In the genomic region with DNA sequence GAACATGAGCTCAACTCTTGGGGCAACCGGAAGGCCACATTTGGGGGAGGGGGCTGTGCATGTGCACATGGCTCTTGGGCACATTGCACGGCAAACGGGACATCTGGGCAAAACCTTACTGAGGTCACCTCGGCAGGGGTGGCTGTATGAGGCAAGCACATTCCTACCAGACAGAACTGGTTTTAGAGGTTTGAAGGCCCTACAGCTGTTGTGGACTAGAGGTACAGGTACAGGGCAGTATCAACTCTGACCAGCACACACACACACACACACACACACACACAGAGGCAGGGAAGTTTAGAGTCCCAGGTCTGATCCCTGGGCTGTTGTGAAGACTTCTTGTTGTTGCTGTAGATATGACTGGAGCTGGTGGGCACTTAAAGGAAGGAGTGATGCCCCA, we compare ENCODE assay signal across 30 mouse cellular contexts.
DNase-seq lines count a peak whose midpoint lies in the region; ATAC-seq and TF ChIP-seq lines count a peak whose summit lies in the region.
"Had no signal": no experiment of that assay in that cellular context is flagged by ENCODE, and none has a peak within 500 bp of the region (broad histone marks: within the 10 kb centered on the region; RNA-seq: fewer than 3 reads in every experiment).

No protein-coding gene starts in this region.

- H3K36me3 ChIP-seq in heart, embryonic 13.5 days = peaks cover 71% of the 10 kb centered on the region
- H3K36me3 ChIP-seq in kidney, embryonic 16.5 days (ENCODE audit: insufficient read depth, low read length) = no peaks in the 10 kb centered on the region
- H3K36me3 ChIP-seq in G1E (replicated peaks) = peaks cover 6% of the 10 kb centered on the region
- no peaks in the 10 kb centered on the region for H3K36me3 ChIP-seq in limb, embryonic 12.5 days
- H3K36me3 ChIP-seq: embryonic facial prominence, embryonic 10.5 days; hindbrain, embryonic 12.5 days; lung, embryonic 15.5 days; neural tube, embryonic 13.5 days had no signal

- peaks cover 67% of the 10 kb centered on the region for H3K4me1 ChIP-seq in heart, embryonic 13.5 days
- H3K4me1 ChIP-seq in kidney, embryonic 16.5 days (ENCODE audit: insufficient read depth, low read length) = peaks cover 4% of the 10 kb centered on the region
- H3K4me1 ChIP-seq in G1E (ENCODE audit: insufficient read depth, low read depth, low read length) = peaks cover 91% of the 10 kb centered on the region
- H3K4me1 ChIP-seq in limb, embryonic 12.5 days (replicated peaks) = peaks cover 17% of the 10 kb centered on the region; the same call in 1 of the 2 replicates
- H3K4me1 ChIP-seq: hindbrain, embryonic 12.5 days had no signal

- intact Hi-C loops in heart, postnatal 36 days (cut with DNase I) = no loop called here

- no peaks in the 10 kb centered on the region for H3K27me3 ChIP-seq in heart, embryonic 13.5 days (replicated peaks)
- no peaks in the 10 kb centered on the region for H3K27me3 ChIP-seq in kidney, embryonic 16.5 days (ENCODE audit: insufficient read depth, low read length)
- peaks cover 10% of the 10 kb centered on the region; the same call in 1 of the 2 replicates for H3K27me3 ChIP-seq in G1E (ENCODE audit: insufficient read depth, low read length)
- H3K27me3 ChIP-seq in limb, embryonic 12.5 days = no peaks in the 10 kb centered on the region
- H3K27me3 ChIP-seq: CH12.LX; hindbrain, embryonic 12.5 days; lung, embryonic 15.5 days; neural tube, embryonic 13.5 days had no signal

- H3K4me2 ChIP-seq in heart, embryonic 13.5 days = no peak overlapping the region
- no peak overlapping the region for H3K4me2 ChIP-seq in kidney, embryonic 16.5 days (replicated peaks; ENCODE audit: low read depth, low read length)
- H3K4me2 ChIP-seq in limb, embryonic 12.5 days = no peak overlapping the region
- H3K4me2 ChIP-seq: hindbrain, embryonic 12.5 days; lung, embryonic 15.5 days; neural tube, embryonic 13.5 days had no signal

- no peak for DNase-seq in heart, postnatal 36 days
- no peak for DNase-seq in kidney, adult 18-20 months
- no peak for DNase-seq in G1E (ENCODE audit: low spot score)
- DNase-seq in layer of hippocampus, postnatal 25 days (ENCODE audit: extremely low spot score in 1 of 2, low spot score in 1 of 2) = no peak
- DNase-seq: adrenal gland, adult 8-10 months; B cell, adult 2 months; cerebellum, adult 11-12 months; cerebellum, postnatal 10 days; forebrain, postnatal 0 days; gastrocnemius, postnatal 25 days; kidney, postnatal 4 days; lung, postnatal 36 days; retina, postnatal 1 day; right cerebral cortex, postnatal 25 days; spleen, adult 18-20 months; thymus, postnatal 14 days had no signal

- H3K9me3 ChIP-seq in heart, embryonic 13.5 days = no peaks in the 10 kb centered on the region
- no peaks in the 10 kb centered on the region; the same call in 1 of the 2 replicates for H3K9me3 ChIP-seq in kidney, embryonic 16.5 days (ENCODE audit: low read length)
- H3K9me3 ChIP-seq in G1E (replicated peaks) = no peaks in the 10 kb centered on the region
- H3K9me3 ChIP-seq in limb, embryonic 12.5 days = no peaks in the 10 kb centered on the region
- H3K9me3 ChIP-seq: embryonic facial prominence, embryonic 10.5 days; hindbrain, embryonic 12.5 days; lung, embryonic 15.5 days; neural tube, embryonic 13.5 days had no signal

- TF ChIP-seq CTCF in G1E (IDR thresholded peaks at IDR 0.05; ENCODE audit: low read depth, low read length) = no peak

- no peak overlapping the region for H3K4me3 ChIP-seq in heart, embryonic 13.5 days
- no peak overlapping the region for H3K4me3 ChIP-seq in kidney, embryonic 16.5 days (ENCODE audit: low read length)
- peak overlapping the region; percentile 7; the same call in 1 of the 2 replicates for H3K4me3 ChIP-seq in G1E (ENCODE audit: low read depth, low read length)
- no peak overlapping the region for H3K4me3 ChIP-seq in limb, embryonic 12.5 days (replicated peaks)
- H3K4me3 ChIP-seq: embryonic facial prominence, embryonic 10.5 days; hindbrain, embryonic 12.5 days; left cerebral cortex, adult 2 months; lung, embryonic 15.5 days; myocyte; neural tube, embryonic 13.5 days had no signal

- 74% methylated on average over 4 of the region's 4 CpGs for WGBS in heart, embryonic 13.5 days
- WGBS in kidney, embryonic 16.5 days = 81% methylated on average over 4 of the region's 4 CpGs
- WGBS in limb, embryonic 12.5 days = 58% methylated on average over 4 of the region's 4 CpGs

- H3K27ac ChIP-seq in heart, embryonic 13.5 days (replicated peaks) = 0 out of 2 replicates have a peak overlapping the region, but pooled peaks have one; percentile 20
- H3K27ac ChIP-seq in kidney, embryonic 16.5 days (ENCODE audit: low read length) = peak overlapping the region; percentile 26; the same call in 1 of the 2 replicates
- H3K27ac ChIP-seq in limb, embryonic 12.5 days = peak overlapping the region; percentile 66; the same call in 1 of the 2 replicates
- H3K27ac ChIP-seq: embryonic facial prominence, embryonic 10.5 days; hindbrain, embryonic 12.5 days; left cerebral cortex, adult 2 months; liver, embryonic 14.5 days; lung, embryonic 15.5 days; neural tube, embryonic 13.5 days had no signal

- no peak for ATAC-seq in heart, embryonic 13.5 days (ENCODE audit: extremely low read depth, insufficient number of reproducible peaks, low FRiP score, low TSS enrichment)
- 0 out of 2 replicates have a peak, but pooled peaks have one; percentile 22 for ATAC-seq in kidney, embryonic 16.5 days (ENCODE audit: low FRiP score, low TSS enrichment)
- no peak for ATAC-seq in G1E (ENCODE audit: extremely low read depth, insufficient number of reproducible peaks, low FRiP score, poor library complexity, severe bottlenecking)
- 0 out of 2 replicates have a peak, but pooled peaks have one; percentile 54 for ATAC-seq in limb, embryonic 12.5 days (ENCODE audit: insufficient number of reproducible peaks, insufficient read depth, low FRiP score, low TSS enrichment, low read depth)
- ATAC-seq: activated CD4-positive, CD25-positive, alpha-beta regulatory T cell, adult 4 months; forebrain, postnatal 0 days; intestine, postnatal 0 days; midbrain, embryonic 16.5 days had no signal

- no peak overlapping the region for H3K9ac ChIP-seq in heart, embryonic 13.5 days
- no peak overlapping the region for H3K9ac ChIP-seq in kidney, embryonic 16.5 days (replicated peaks; ENCODE audit: low read length)
- H3K9ac ChIP-seq in limb, embryonic 12.5 days (replicated peaks) = no peak overlapping the region
- H3K9ac ChIP-seq: forebrain, postnatal 0 days; hindbrain, embryonic 12.5 days; liver, embryonic 14.5 days; lung, embryonic 15.5 days; neural tube, embryonic 13.5 days had no signal

Comparison
In these comparisons a context has a peak if more than half of its experiments do, and no peak if none do; other contexts are left out.
1. ATAC-seq: peak in kidney, embryonic 16.5 days (single experiment) and limb, embryonic 12.5 days (single experiment); none in heart, embryonic 13.5 days (single experiment) and G1E (single experiment).
2. Peak in every context shown above with its lines, with median percentiles within 50 percentile points of each other: H3K27ac ChIP-seq.